Mouse (Mus musculus) neural tube, embryonic 11.5 days (tissue): Measurements from ENCODE around the gene Ssc5d. TPM values are rescaled to one million over a fixed set of nuclear protein-coding genes. Genes with fewer than 3 reads are reported as not detected.

Source experiments
- ATAC-seq: fragments of 200-750 bp; cut with Nextera tagmentation; 2 replicates; pipeline ENCODE4 v1.8.0; 2017; ENCODE audit warnings: moderate number of reproducible peaks, mild to moderate bottlenecking, moderate TSS enrichment, moderate library complexity; ENCODE audit not compliant: insufficient read depth, low FRiP score, low TSS enrichment
- DNase-seq: peaks from one replicate; pipeline ENCODE4 v3.0.0-alpha.2; 2015; ENCODE audit warnings: low spot score
- H3K27ac ChIP-seq: fragments of 300-500 bp; sonication (generic); 2 replicates; pipeline ENCODE4 v1.5.1; 2014; ENCODE audit warnings: low read depth, mild to moderate bottlenecking, low read length
- H3K27me3 ChIP-seq: fragments of 300-500 bp; sonication (generic); 2 replicates; pipeline ENCODE4 v1.6.1; 2014; ENCODE audit warnings: mild to moderate bottlenecking, low read length, mixed read lengths; ENCODE audit not compliant: control insufficient read depth, insufficient read depth
- H3K36me3 ChIP-seq: fragments of 300-500 bp; sonication (generic); 2 replicates; pipeline ENCODE4 v1.6.1; 2014; ENCODE audit warnings: mild to moderate bottlenecking, low read length, moderate library complexity, mixed read lengths; ENCODE audit not compliant: control insufficient read depth, insufficient read depth
- H3K4me1 ChIP-seq: fragments of 300-500 bp; sonication (generic); 2 replicates; pipeline ENCODE4 v1.6.1; 2014; ENCODE audit warnings: low read length, mixed read lengths; ENCODE audit not compliant: control insufficient read depth, insufficient read depth
- H3K4me2 ChIP-seq: fragments of 300-500 bp; sonication (generic); 2 replicates; pipeline ENCODE4 v1.6.1; 2014; ENCODE audit warnings: low read depth, mild to moderate bottlenecking, moderate library complexity
- H3K4me3 ChIP-seq: fragments of 300-500 bp; sonication (generic); 2 replicates; pipeline ENCODE4 v1.5.1; 2014; ENCODE audit warnings: low read depth, low read length
- H3K9ac ChIP-seq: fragments of 300-500 bp; sonication (generic); 2 replicates; pipeline ENCODE4 v1.6.1; 2014; ENCODE audit warnings: mild to moderate bottlenecking, low read length
- H3K9me3 ChIP-seq: fragments of 300-500 bp; sonication (generic); 2 replicates; pipeline ENCODE4 v1.6.1; 2016; ENCODE audit warnings: low read length; ENCODE audit not compliant: control insufficient read depth
- WGBS: fragments of 180-500 bp; shearing (Covaris S2); extraction: QIAGEN DNeasy Blood & Tissue Kit; methylation state at CpG from one replicate; pipeline ENCODE4 v1.1.7; 2014; 5-methylcytosine and 5-hydroxymethylcytosine counted together
- polyA plus RNA-seq: library from polyadenylated mRNA; unstranded; fragments of >200 nt; fragmentation: Nextera tagmentation; extraction: Ambion mirVana; gene quantifications from 2 replicates; pipeline ENCODE4 v1.2.1, GENCODE M21; 2014

Gene Ssc5d
- polyA plus RNA-seq, 1 experiment from 2014 or later: 3.3 TPM

GRCm38 (mm10) chr7:4933103-4933502 is 7.5 kb downstream of the Ssc5d start:
- 74% methylated on average over 12 of the region's 12 CpGs for WGBS
- Histone ChIP-seq H3K36me3 (no peaks in the 10 kb centered on the region), H3K9me3 (no peaks in the 10 kb centered on the region), H3K4me1 (no peaks in the 10 kb centered on the region), H3K4me3 (no peak overlapping the region), H3K9ac (no peak overlapping the region), H3K27me3 (no peaks in the 10 kb centered on the region), H3K4me2 (no peak overlapping the region), H3K27ac (no peak overlapping the region)
- DNase-seq (no peak), ATAC-seq (no peak)

GRCm38 (mm10) chr7:4934160-4934914 is 8.8 kb downstream of the Ssc5d start:
- Histone ChIP-seq H3K9me3 (no peaks in the 10 kb centered on the region), H3K27ac (no peak overlapping the region), H3K27me3 (no peaks in the 10 kb centered on the region), H3K4me3 (no peak overlapping the region), H3K36me3 (no peaks in the 10 kb centered on the region), H3K4me2 (no peak overlapping the region), H3K9ac (no peak overlapping the region), H3K4me1 (no peaks in the 10 kb centered on the region)
- no peak for DNase-seq
- ATAC-seq: no peak
- WGBS: 86% methylated on average over 4 of the region's 4 CpGs

DNA sequence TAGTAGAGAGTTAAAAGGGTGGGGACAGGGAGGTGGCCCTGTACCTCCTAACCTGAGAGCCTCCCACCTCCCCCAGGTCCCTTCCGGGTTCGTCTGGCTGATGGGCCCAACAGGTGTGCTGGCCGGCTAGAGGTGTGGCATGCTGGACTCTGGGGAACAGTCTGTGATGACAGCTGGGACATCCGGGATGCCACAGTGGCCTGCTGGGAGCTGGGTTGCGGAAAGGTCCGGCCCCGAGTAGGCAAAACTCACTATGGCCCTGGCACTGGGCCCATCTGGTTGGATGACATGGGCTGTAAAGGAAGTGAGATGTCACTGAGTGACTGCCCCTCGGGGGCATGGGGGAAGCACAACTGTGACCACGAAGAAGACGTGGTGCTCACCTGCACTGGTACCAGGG is 11.2 kb downstream of the Ssc5d start:
- DNase-seq (no peak), ATAC-seq (no peak)
- H3K4me1 ChIP-seq: no peaks in the 10 kb centered on the region
- no peaks in the 10 kb centered on the region for H3K36me3 ChIP-seq
- H3K4me3 ChIP-seq: no peak overlapping the region
- H3K27ac ChIP-seq: no peak overlapping the region
- H3K9ac ChIP-seq: no peak overlapping the region
- no peak overlapping the region for H3K4me2 ChIP-seq
- no peaks in the 10 kb centered on the region for H3K27me3 ChIP-seq
- 79% methylated on average over 10 of the region's 10 CpGs for WGBS
- H3K9me3 ChIP-seq: no peaks in the 10 kb centered on the region

- Histone ChIP-seq H3K27ac (no peak overlapping the region), H3K36me3 (no peaks in the 10 kb centered on the region), H3K9me3 (no peaks in the 10 kb centered on the region), H3K9ac (no peak overlapping the region), H3K27me3 (no peaks in the 10 kb centered on the region), H3K4me2 (no peak overlapping the region), H3K4me1 (no peaks in the 10 kb centered on the region), H3K4me3 (no peak overlapping the region)
- DNase-seq (no peak), ATAC-seq (no peak)
- WGBS: 86% methylated on average over 11 of the region's 11 CpGs
Measured at GRCm38 (mm10) chr7:4937392-4937791, 11.8 kb downstream of the Ssc5d start.

DNA sequence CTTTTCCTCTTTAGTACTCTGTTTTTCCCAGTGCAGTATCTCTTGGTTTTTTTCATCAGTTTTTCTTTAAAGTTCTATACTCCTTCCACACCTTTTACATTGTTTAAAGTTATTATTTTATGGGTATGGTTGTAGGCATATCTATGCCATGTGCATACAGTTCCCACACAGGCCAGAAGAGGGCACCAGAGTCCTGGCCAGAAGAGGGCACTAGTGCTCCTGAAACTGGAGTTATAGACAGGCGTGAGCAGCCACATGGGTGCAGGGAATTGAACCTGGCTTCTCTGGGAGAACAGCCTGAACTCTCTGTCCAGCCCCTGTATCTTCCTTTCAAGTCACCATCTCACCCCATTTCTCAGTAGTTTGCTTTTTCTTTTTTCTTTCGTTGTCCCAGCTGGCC is 12.9 kb downstream of the Ssc5d start:
- H3K4me3 ChIP-seq: no peak overlapping the region
- no peak overlapping the region for H3K4me2 ChIP-seq
- no peak overlapping the region for H3K27ac ChIP-seq
- DNase-seq (peak; percentile 60), ATAC-seq (0 out of 2 replicates have a peak, but pooled peaks have one; percentile 31)
- no peaks in the 10 kb centered on the region for H3K27me3 ChIP-seq
- 33% methylated on average over 2 of the region's 2 CpGs for WGBS
- no peaks in the 10 kb centered on the region for H3K36me3 ChIP-seq
- no peak overlapping the region for H3K9ac ChIP-seq
- H3K9me3 ChIP-seq: no peaks in the 10 kb centered on the region
- no peaks in the 10 kb centered on the region for H3K4me1 ChIP-seq

DNA sequence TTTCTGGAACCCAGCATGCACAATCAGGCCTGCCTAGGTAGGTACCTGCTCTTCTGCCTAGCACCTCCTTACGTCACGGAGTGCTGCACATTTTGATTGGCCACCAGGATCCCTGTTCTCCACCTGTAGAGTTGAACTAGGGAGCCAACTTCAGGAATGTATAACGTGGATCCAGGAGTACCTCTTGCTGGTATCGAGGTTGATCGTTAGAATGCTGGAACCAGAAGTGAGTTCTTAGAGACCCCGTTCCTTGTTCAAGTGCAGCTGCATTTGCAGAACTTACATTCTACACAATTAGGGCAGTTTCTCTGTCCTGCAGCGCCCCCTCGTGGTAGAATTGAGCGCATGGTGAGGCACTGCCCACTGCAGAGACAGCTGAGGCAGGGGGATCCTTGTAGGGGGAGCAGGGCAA is 14.5 kb downstream of the Ssc5d start:
- Histone ChIP-seq H3K9ac (no peak overlapping the region), H3K4me2 (no peak overlapping the region), H3K36me3 (no peaks in the 10 kb centered on the region; the same call in 1 of the 2 replicates), H3K27me3 (no peaks in the 10 kb centered on the region), H3K4me3 (no peak overlapping the region), H3K4me1 (no peaks in the 10 kb centered on the region), H3K27ac (no peak overlapping the region), H3K9me3 (no peaks in the 10 kb centered on the region)
- WGBS: 21% methylated on average over 9 of the region's 9 CpGs
- no peak for ATAC-seq
- peak; percentile 84 for DNase-seq

GRCm38 (mm10) chr7:4942673-4943072 is 17.1 kb downstream of the Ssc5d start:
- Histone ChIP-seq H3K4me1 (no peaks in the 10 kb centered on the region), H3K4me3 (no peak overlapping the region), H3K4me2 (no peak overlapping the region), H3K27ac (no peak overlapping the region), H3K27me3 (no peaks in the 10 kb centered on the region), H3K9me3 (no peaks in the 10 kb centered on the region), H3K36me3 (no peaks in the 10 kb centered on the region; the same call in 1 of the 2 replicates), H3K9ac (no peak overlapping the region)
- ATAC-seq (no peak), DNase-seq (no peak)
- WGBS: 54% methylated on average over 5 of the region's 5 CpGs

DNA sequence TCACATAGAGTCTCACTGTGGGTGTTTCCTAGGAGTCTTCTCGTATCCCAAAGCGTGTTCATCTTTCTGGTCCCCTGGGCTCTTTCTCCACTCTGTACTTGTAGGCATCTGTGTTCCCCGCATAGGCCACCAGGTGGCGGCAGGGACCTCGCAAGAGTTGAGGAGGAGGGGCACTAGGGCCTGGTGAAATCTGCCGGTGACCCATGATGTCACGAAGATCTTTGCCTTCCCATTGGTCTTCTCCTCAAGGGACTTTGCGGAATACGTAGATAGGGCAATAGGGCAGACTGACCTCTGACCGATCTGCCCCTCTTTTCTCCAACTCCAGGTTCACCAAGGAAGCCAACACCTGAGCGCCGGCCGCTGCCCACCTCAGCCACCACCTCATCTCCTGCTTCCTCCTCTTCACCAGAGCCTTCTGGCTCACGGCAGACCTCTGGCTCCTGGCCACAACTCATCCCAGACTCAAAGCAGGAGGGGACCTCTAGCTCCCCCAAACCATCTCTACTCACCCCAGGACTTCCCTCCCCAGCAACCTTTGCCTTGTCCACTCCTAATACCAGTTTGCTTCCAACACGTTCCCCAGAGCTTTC is 17.7 kb downstream of the Ssc5d start:
- Histone ChIP-seq H3K36me3 (no peaks in the 10 kb centered on the region; the same call in 1 of the 2 replicates), H3K4me2 (peak overlapping the region; percentile 27; the same call in 1 of the 2 replicates), H3K27me3 (no peaks in the 10 kb centered on the region), H3K4me3 (no peak overlapping the region), H3K9me3 (no peaks in the 10 kb centered on the region), H3K27ac (no peak overlapping the region), H3K9ac (no peak overlapping the region), H3K4me1 (no peaks in the 10 kb centered on the region)
- ATAC-seq: peak; percentile 55; the same call in 1 of the 2 replicates
- 24% methylated on average over 15 of the region's 15 CpGs for WGBS
- DNase-seq: peak; percentile 88

DNA sequence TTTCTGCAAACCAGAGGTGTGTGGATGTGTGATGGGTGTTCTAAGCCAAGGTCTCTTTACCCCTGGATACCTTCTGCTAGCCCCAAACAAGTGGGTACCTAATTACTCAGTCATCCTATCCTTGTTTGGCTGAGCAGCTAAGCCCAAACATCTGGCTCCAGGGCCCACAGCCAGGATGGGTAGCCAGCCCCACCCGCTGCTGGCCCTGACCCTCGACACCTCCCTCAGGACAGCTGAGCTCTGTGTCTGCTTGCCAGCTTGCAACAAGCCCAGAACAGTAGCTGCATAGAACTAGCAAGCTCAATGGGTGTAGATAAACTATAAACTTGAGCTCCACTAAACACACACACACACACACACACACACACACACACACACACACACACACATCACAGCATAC is 22.3 kb downstream of the Ssc5d start:
- ATAC-seq (no peak), DNase-seq (no peak)
- Histone ChIP-seq H3K4me2 (no peak overlapping the region), H3K9me3 (no peaks in the 10 kb centered on the region), H3K27ac (no peak overlapping the region), H3K4me3 (no peak overlapping the region), H3K9ac (no peak overlapping the region), H3K4me1 (no peaks in the 10 kb centered on the region), H3K36me3 (no peaks in the 10 kb centered on the region; the same call in 1 of the 2 replicates), H3K27me3 (no peaks in the 10 kb centered on the region)
- WGBS: 37% methylated on average over 2 of the region's 2 CpGs
